Mouse (Mus musculus) hindbrain, embryonic 14.5 days (tissue): ENCODE results near the gene Sowahd. TPM values are rescaled to one million over a fixed set of nuclear protein-coding genes. Genes with fewer than 3 reads are reported as not detected.
"Not testable (repeated sequence)": the region's sequence is repeated elsewhere in the genome, so short reads cannot be mapped to it uniquely, and the experiment has no call there.

Experiments used
- ATAC-seq: fragments of 200-750 bp; cut with Nextera tagmentation; 2 replicates; pipeline ENCODE4 v1.8.0; 2017; ENCODE audit warnings: moderate number of reproducible peaks, mild to moderate bottlenecking, moderate TSS enrichment, moderate library complexity; ENCODE audit not compliant: low FRiP score
- DNase-seq: peaks from one replicate; pipeline ENCODE4 v3.0.0-alpha.2; 2015; ENCODE audit warnings: low spot score
- H3K27ac ChIP-seq: fragments of 300-500 bp; sonication (generic); 2 replicates; pipeline ENCODE4 v1.5.1; 2014; ENCODE audit warnings: mild to moderate bottlenecking, moderate library complexity
- H3K27me3 ChIP-seq: fragments of 300-500 bp; sonication (generic); 2 replicates; pipeline ENCODE4 v1.6.1; 2014; ENCODE audit warnings: mild to moderate bottlenecking, low read length, mixed read lengths; ENCODE audit not compliant: control insufficient read depth, insufficient read depth
- H3K36me3 ChIP-seq: fragments of 300-500 bp; sonication (generic); replicated peaks from 2 replicates; pipeline ENCODE4 v1.6.1; 2014; ENCODE audit not compliant: control insufficient read depth, insufficient read depth
- H3K4me1 ChIP-seq: fragments of 300-500 bp; sonication (generic); replicated peaks from 2 replicates; pipeline ENCODE4 v1.6.1; 2014; ENCODE audit warnings: antibody characterized with exemption, low read length, mixed read lengths; ENCODE audit not compliant: control insufficient read depth, insufficient read depth
- H3K4me2 ChIP-seq: fragments of 300-500 bp; sonication (generic); replicated peaks from 2 replicates; pipeline ENCODE4 v1.6.1; 2014; ENCODE audit warnings: mild to moderate bottlenecking, moderate library complexity
- H3K4me3 ChIP-seq: fragments of 300-500 bp; sonication (generic); replicated peaks from 2 replicates; pipeline ENCODE4 v1.5.1; 2014; ENCODE audit warnings: mild to moderate bottlenecking, low read length
- H3K9ac ChIP-seq: fragments of 300-500 bp; sonication (generic); 2 replicates; pipeline ENCODE4 v1.6.1; 2014
- H3K9me3 ChIP-seq: fragments of 300-500 bp; sonication (generic); 2 replicates; pipeline ENCODE4 v1.6.1; 2016; ENCODE audit warnings: low read length; ENCODE audit not compliant: control insufficient read depth
- WGBS: fragments of 180-500 bp; shearing (Covaris S2); extraction: QIAGEN DNeasy Blood & Tissue Kit; methylation state at CpG from one replicate; pipeline ENCODE4 v1.1.7; 2014; 5-methylcytosine and 5-hydroxymethylcytosine counted together
- polyA plus RNA-seq: library from polyadenylated mRNA; unstranded; fragments of >200 nt; fragmentation: Nextera tagmentation; extraction: Ambion mirVana; gene quantifications from 2 replicates; pipeline ENCODE4 v1.2.1, GENCODE M21; 2014

The Sowahd gene
- polyA plus RNA-seq, 1 experiment from 2014 or later = not detected

DNA sequence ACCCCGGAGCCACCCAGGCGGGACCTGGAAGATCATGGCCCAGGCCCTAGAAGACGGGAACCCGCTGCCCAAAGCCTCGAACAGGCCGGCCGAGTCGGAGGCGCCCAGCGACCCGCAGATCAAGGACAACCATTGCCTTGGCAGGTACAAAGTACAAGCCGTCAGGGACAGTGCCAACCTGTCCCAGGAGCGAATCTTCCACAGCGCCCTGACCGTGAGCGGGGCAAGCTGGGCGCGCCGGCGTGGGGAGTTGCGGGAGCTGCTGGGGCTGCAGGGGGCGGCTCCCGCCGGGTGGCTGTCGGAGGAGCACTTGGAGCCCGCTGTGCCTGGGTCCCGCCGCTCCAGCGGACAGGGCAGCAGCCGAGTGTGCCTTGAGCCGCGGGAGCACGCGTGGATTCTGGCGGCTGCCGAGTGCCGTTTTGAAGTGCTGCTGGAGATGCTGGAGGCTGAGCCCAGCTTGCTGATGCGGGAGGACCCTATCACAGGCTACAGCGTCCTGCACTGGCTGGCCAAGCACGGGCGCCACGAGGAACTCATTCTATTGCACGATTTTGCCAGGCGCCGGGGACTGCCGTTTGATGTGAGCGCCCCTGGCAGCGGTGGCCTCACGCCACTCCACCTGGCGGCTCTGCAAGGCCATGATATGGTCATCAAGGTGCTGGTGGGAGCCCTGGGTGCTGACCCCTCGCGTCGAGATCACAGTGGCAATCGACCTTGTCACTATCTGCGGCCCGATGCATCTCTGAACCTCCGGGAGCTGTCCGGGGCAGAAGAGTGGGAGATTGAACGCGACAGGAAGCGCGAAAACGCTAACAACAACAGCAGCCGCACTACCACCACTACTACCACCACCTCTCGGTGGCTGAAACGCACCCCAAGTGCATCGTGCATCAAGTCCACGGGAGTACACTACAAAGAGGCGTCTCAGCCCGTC lies 512 bp downstream of the Sowahd start:
- H3K4me2 ChIP-seq = peak overlapping the region; percentile 67
- H3K27me3 ChIP-seq = peaks cover 53% of the 10 kb centered on the region
- no peaks in the 10 kb centered on the region for H3K36me3 ChIP-seq
- peak overlapping the region; percentile 39 for H3K9ac ChIP-seq
- no peak for DNase-seq
- peak overlapping the region; percentile 37 for H3K4me3 ChIP-seq
- no peaks in the 10 kb centered on the region for H3K9me3 ChIP-seq
- H3K4me1 ChIP-seq = no peaks in the 10 kb centered on the region
- ATAC-seq = peak; percentile 34; the same call in 1 of the 2 replicates
- WGBS = 18% methylated on average over 63 of the region's 70 CpGs
- H3K27ac ChIP-seq = no peak overlapping the region

DNA sequence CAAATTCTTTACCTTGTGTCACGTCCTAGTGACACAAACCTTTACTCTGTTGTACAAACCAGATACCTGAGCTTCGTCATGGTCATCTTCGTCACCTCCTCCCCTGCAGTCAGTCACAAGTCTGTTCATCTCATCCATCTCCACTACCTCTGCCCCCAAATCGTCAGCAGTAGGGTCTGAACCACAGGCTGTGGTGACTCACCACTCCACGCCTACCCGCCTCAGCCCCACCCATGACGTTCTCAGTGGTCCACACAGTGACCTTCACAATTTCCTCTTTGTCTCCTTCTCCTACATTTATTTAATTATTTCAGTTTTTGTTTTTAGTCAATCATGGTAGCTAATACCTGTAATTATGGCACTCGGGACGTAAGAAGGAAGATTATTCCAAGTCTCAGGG lies 15.3 kb downstream of the Sowahd start:
- no peak overlapping the region for H3K9ac ChIP-seq
- H3K4me3 ChIP-seq = no peak overlapping the region
- no peaks in the 10 kb centered on the region for H3K27me3 ChIP-seq
- H3K4me2 ChIP-seq = no peak overlapping the region
- H3K4me1 ChIP-seq = no peaks in the 10 kb centered on the region
- H3K36me3 ChIP-seq = no peaks in the 10 kb centered on the region
- DNase-seq = no peak
- no peak overlapping the region for H3K27ac ChIP-seq
- no peak for ATAC-seq
- 89% methylated on average over 9 of the region's 9 CpGs for WGBS
- H3K9me3 ChIP-seq = no peaks in the 10 kb centered on the region

DNA sequence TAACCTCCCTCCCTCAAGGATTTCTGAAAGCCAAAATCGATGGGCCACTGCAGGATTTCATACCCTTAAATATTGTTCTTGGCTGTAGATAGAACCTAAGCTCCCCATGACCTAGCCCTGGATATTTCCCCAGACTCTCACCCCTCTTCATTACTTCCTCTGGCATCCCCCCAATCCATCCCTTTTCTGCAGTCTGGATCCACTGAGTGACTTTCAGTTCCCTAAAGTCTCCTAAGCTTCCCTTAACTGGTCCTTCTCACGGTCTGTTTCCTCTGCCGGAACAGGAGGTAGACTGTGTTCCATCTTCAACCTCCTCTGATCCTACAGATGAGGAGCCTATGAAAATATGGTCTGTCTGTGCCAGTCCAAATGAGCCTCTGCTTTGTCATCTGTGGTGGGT lies 18.7 kb downstream of the Sowahd start:
- no peak overlapping the region for H3K27ac ChIP-seq
- no peaks in the 10 kb centered on the region for H3K9me3 ChIP-seq
- DNase-seq (no peak), ATAC-seq (no peak)
- no peaks in the 10 kb centered on the region for H3K36me3 ChIP-seq
- no peak overlapping the region for H3K4me2 ChIP-seq
- H3K4me3 ChIP-seq = no peak overlapping the region
- H3K4me1 ChIP-seq = no peaks in the 10 kb centered on the region
- no peak overlapping the region for H3K9ac ChIP-seq
- H3K27me3 ChIP-seq = no peaks in the 10 kb centered on the region
- WGBS = 85% methylated on average over 3 of the region's 3 CpGs

DNA sequence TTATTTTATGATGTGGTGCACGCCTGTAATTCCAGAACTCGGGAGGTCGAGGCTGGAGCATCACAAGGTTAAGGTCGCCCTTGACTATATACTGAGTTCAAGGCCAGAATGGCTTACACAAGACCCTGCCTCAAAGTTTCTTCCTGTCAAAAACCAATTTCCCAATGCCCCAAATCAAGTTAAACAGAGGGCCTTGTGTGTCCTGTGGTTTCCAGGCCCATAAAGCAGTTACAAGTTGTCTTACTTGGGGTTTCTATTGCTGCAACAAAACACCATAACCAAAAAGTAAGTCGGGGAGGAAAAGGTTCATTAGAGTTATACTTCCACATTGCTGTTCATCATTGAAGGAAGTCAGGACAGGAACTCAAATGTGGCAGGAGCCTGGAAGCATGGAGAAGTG lies 20.1 kb downstream of the Sowahd start:
- Histone ChIP-seq H3K27ac (no peak overlapping the region), H3K4me3 (no peak overlapping the region), H3K9me3 (no peaks in the 10 kb centered on the region), H3K36me3 (no peaks in the 10 kb centered on the region), H3K4me1 (no peaks in the 10 kb centered on the region), H3K4me2 (no peak overlapping the region), H3K9ac (no peak overlapping the region), H3K27me3 (no peaks in the 10 kb centered on the region)
- DNase-seq = no peak
- 88% methylated on average over 5 of the region's 5 CpGs for WGBS
- ATAC-seq = no peak

DNA sequence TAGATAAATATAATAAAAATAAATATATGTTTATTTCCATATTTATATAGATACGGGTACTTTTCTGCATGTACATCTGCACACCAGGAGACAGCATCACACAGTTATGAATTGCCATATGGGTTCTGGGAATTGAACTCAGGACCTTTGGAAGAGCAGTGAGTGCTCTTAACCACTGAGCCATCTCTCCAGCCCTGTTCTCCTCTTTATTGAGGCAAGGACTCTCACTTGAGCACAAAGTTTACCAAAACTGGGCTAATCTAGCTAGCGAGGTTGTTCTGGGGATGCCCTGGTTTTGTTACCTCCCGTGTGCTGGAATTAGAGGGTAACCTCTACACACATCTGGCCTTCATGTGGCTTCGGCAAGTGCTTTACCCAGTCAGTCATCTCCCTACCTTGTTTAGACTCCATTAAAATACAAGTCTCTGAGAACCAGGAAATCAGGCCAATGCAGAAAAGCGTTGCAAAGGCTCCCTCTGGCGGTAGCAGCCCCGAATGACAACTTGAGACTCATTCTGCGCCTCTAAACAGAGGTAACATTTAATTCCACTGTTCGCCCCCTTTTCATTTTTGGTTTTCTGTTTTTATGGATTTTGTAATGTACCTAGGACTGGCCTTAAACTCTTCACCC lies 25.7 kb downstream of the Sowahd start:
- no peaks in the 10 kb centered on the region for H3K36me3 ChIP-seq
- H3K4me1 ChIP-seq = no peaks in the 10 kb centered on the region
- no peak overlapping the region for H3K4me2 ChIP-seq
- no peaks in the 10 kb centered on the region for H3K9me3 ChIP-seq
- no peak overlapping the region for H3K4me3 ChIP-seq
- peak; percentile 75 for DNase-seq
- peak; percentile 59; the same call in 1 of the 2 replicates for ATAC-seq
- no peaks in the 10 kb centered on the region for H3K27me3 ChIP-seq
- H3K27ac ChIP-seq = no peak overlapping the region
- no peak overlapping the region for H3K9ac ChIP-seq
- 36% methylated on average over 9 of the region's 9 CpGs for WGBS

DNA sequence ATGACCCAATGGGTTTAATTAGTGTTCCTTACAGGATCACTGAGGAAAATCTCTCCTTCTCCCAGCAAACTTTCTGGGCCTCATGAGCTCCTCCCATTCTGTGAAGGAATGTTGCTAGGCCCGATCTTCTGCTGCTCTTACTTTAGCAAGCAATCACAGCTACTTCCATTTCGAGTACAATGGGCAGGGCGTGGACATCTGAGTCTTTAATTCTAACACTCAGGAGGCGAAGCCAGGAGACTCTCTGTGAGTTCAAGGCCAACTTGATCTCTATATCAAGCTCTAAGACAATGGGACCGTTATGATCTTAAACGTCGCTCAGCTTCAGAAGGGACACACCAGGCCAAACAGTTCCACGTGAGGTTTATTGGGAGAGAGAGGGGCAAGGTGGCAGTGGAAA lies 28.0 kb downstream of the Sowahd start:
- H3K4me1 ChIP-seq = no peaks in the 10 kb centered on the region
- 82% methylated on average over 8 of the region's 8 CpGs for WGBS
- H3K36me3 ChIP-seq = peaks cover 6% of the 10 kb centered on the region
- H3K4me2 ChIP-seq = no peak overlapping the region
- no peaks in the 10 kb centered on the region for H3K27me3 ChIP-seq
- no peak overlapping the region for H3K9ac ChIP-seq
- H3K27ac ChIP-seq = no peak overlapping the region
- H3K9me3 ChIP-seq = no peaks in the 10 kb centered on the region
- DNase-seq (no peak), ATAC-seq (no peak)
- no peak overlapping the region for H3K4me3 ChIP-seq

DNA sequence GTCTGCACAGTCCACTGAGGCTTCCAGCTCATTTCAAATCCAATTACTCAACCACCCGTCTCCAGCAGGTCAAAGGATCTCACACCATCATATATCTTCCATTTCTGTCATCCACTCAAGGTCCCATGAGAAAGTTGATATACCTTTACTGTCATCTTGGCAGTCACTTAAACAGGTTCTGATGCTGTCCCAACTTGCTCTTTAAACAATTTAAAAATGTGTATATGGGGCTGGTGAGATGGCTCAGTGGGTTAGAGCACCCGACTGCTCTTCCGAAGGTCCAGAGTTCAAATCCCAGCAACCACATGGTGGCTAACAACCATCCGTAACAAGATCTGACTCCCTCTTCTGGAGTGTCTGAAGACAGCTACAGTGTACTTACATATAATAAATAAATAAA lies 31.7 kb downstream of the Sowahd start:
- not testable (repeated sequence) for H3K9ac ChIP-seq, H3K4me3 ChIP-seq, H3K27ac ChIP-seq, H3K27me3 ChIP-seq, H3K4me2 ChIP-seq, DNase-seq, H3K4me1 ChIP-seq, ATAC-seq, H3K9me3 ChIP-seq
- 45% methylated on average over 2 of the region's 4 CpGs for WGBS
- peaks cover 18% of the 10 kb centered on the region for H3K36me3 ChIP-seq

DNA sequence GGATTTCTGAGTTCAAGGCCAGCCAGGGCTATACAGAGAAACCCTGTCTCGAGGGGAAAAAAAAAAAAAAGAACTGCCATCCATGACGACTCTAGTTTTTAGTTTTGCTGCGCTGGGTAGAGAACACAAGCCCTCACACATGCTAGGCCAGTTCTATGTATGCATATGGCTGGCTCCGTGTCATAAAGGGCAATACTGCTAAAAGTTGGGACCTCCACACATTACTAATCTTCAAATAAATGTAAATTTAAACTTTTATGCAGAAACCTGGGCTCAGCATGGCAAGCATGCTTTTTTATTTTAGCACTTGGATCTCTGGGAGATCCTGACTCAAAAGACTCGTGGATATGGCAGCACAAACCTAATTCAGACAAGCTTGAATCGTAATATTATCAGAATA lies 32.5 kb downstream of the Sowahd start:
- no peak overlapping the region for H3K27ac ChIP-seq
- ATAC-seq = no peak
- H3K9ac ChIP-seq = no peak overlapping the region
- H3K4me1 ChIP-seq = peaks cover 6% of the 10 kb centered on the region
- no peak overlapping the region for H3K4me3 ChIP-seq
- H3K9me3 ChIP-seq = no peaks in the 10 kb centered on the region
- H3K4me2 ChIP-seq = no peak overlapping the region
- no peaks in the 10 kb centered on the region for H3K27me3 ChIP-seq
- no peak for DNase-seq
- H3K36me3 ChIP-seq = peaks cover 18% of the 10 kb centered on the region
- 53% methylated on average over 6 of the region's 6 CpGs for WGBS

DNA sequence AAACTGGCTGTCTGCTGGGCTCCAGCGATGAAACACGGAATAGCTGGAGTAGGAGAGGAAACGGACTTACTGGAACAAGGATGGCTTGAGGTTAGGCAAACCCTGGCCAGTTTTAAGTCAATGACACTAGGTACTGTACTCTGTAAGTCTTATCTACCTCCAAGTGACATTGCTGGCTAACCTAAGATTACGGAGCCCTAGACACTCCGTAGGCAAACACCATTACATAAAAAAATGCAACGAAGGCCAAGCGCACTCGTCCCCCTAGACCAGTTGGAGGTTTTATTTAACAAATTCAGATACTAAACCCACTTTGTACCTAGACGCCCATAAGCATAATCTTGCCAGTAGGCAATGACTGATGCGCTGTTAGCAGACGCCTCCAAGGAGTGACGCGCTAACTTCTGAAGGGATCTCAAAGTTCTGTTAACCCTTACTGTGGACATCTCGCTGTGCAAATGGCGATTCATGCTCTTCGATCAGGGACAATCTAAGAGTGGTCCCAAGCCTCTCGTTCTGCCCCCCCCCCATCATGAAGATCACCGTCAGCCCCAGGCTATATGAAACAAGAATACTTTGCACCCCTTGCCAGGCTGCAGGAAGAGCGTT lies 35.8 kb downstream of the Sowahd start:
- Histone ChIP-seq H3K4me2 (peak overlapping the region; percentile 66), H3K9ac (peak overlapping the region; percentile 70), H3K4me1 (peaks cover 6% of the 10 kb centered on the region), H3K9me3 (no peaks in the 10 kb centered on the region), H3K27me3 (no peaks in the 10 kb centered on the region), H3K27ac (peak overlapping the region; percentile 88), H3K4me3 (peak overlapping the region; percentile 57), H3K36me3 (peaks cover 18% of the 10 kb centered on the region)
- DNase-seq (no peak), ATAC-seq (peak; percentile 13; the same call in 1 of the 2 replicates)
- WGBS = 15% methylated on average over 19 of the region's 19 CpGs
